Mouse (Mus musculus) embryonic facial prominence, embryonic 11.5 days (tissue): Measurements from ENCODE around the gene Acad9. TPM values are rescaled to one million over a fixed set of nuclear protein-coding genes. Genes with fewer than 3 reads are reported as not detected.
A peak's percentile ranks its signal among the peaks of the same experiment; 100 is the strongest.
"Not testable (repeated sequence)": the region's sequence is repeated elsewhere in the genome, so short reads cannot be mapped to it uniquely, and the experiment has no call there.

Experiments
- ATAC-seq: fragments of 200-750 bp; cut with Nextera tagmentation; replicated peaks from 2 replicates; pipeline ENCODE4 v1.8.0; 2017; ENCODE audit warnings: low read depth; ENCODE audit not compliant: insufficient number of reproducible peaks, low FRiP score, low TSS enrichment
- DNase-seq: peaks from one replicate; pipeline ENCODE4 v3.0.0-alpha.2; 2015; ENCODE audit warnings: low spot score
- H3K27ac ChIP-seq: fragments of 300-500 bp; sonication (generic); replicated peaks from 2 replicates; pipeline ENCODE4 v1.5.1; 2014; ENCODE audit warnings: mild to moderate bottlenecking, low read depth, low read length, control low read depth
- H3K27me3 ChIP-seq: fragments of 300-500 bp; sonication (generic); 2 replicates; pipeline ENCODE4 v1.6.1; 2014; ENCODE audit warnings: mild to moderate bottlenecking, low read length, moderate library complexity, mixed read lengths; ENCODE audit not compliant: control insufficient read depth, insufficient read depth
- H3K36me3 ChIP-seq: fragments of 300-500 bp; sonication (generic); replicated peaks from 2 replicates; pipeline ENCODE4 v1.6.1; 2014; ENCODE audit warnings: low read depth, mild to moderate bottlenecking, low read length, moderate library complexity, mixed read lengths; ENCODE audit not compliant: control insufficient read depth, insufficient read depth
- H3K4me1 ChIP-seq: fragments of 300-500 bp; sonication (generic); 2 replicates; pipeline ENCODE4 v1.6.1; 2014; ENCODE audit warnings: low read length, mixed read lengths; ENCODE audit not compliant: control insufficient read depth, insufficient read depth
- H3K4me2 ChIP-seq: fragments of 300-500 bp; sonication (generic); 2 replicates; pipeline ENCODE4 v1.6.1; 2014; ENCODE audit warnings: low read depth, mild to moderate bottlenecking, control low read depth, low read length, moderate library complexity
- H3K4me3 ChIP-seq: fragments of 300-500 bp; sonication (generic); 2 replicates; pipeline ENCODE4 v1.5.1; 2014; ENCODE audit warnings: low read depth, low read length, control low read depth
- H3K9ac ChIP-seq: fragments of 300-500 bp; sonication (generic); replicated peaks from 2 replicates; pipeline ENCODE4 v1.6.1; 2014; ENCODE audit warnings: mild to moderate bottlenecking, control low read depth, low read length
- H3K9me3 ChIP-seq: fragments of 300-500 bp; sonication (generic); replicated peaks from 2 replicates; pipeline ENCODE4 v1.6.1; 2016; ENCODE audit warnings: mild to moderate bottlenecking, low read length, inconsistent platforms, mixed read lengths; ENCODE audit not compliant: control insufficient read depth
- WGBS: fragments of 180-500 bp; shearing (Covaris S2); extraction: QIAGEN DNeasy Blood & Tissue Kit; methylation state at CpG from one replicate; pipeline ENCODE4 v1.1.7; 2014; 5-methylcytosine and 5-hydroxymethylcytosine counted together
- polyA plus RNA-seq: library from polyadenylated mRNA; unstranded; fragments of >200 nt; fragmentation: Nextera tagmentation; extraction: Ambion mirVana; gene quantifications from 2 replicates; pipeline ENCODE4 v1.2.1, GENCODE M21; 2014

The Acad9 gene
- polyA plus RNA-seq, 1 experiment from 2014 or later = 103 TPM

DNA sequence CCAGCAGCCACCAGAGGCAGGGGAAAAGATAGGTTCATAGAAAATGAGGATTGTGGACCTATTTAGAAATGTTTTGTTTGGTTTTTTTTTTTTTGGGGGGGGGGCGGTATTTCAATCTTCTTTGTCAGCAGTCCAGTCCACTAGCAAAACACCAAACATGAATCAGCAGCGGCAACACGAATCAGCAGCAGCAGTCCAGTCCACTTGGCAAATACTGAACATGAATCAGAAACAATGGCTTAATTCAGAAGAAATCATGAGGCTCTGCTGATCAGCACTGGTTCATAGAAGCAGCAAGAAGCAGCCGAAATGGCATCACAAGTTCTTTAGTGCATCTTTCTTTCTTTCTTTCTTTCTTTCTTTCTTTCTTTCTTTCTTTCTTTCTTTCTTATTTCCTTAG, 50.3 kb downstream of the Acad9 start:
- ATAC-seq (no peak), DNase-seq (no peak)
- no peak overlapping the region for H3K27ac ChIP-seq
- H3K9me3 ChIP-seq = no peaks in the 10 kb centered on the region
- H3K9ac ChIP-seq = no peak overlapping the region
- 87% methylated on average over 4 of the region's 4 CpGs for WGBS
- H3K27me3 ChIP-seq = no peaks in the 10 kb centered on the region
- H3K4me1 ChIP-seq = no peaks in the 10 kb centered on the region
- H3K4me2 ChIP-seq = no peak overlapping the region
- no peak overlapping the region for H3K4me3 ChIP-seq
- no peaks in the 10 kb centered on the region for H3K36me3 ChIP-seq

DNA sequence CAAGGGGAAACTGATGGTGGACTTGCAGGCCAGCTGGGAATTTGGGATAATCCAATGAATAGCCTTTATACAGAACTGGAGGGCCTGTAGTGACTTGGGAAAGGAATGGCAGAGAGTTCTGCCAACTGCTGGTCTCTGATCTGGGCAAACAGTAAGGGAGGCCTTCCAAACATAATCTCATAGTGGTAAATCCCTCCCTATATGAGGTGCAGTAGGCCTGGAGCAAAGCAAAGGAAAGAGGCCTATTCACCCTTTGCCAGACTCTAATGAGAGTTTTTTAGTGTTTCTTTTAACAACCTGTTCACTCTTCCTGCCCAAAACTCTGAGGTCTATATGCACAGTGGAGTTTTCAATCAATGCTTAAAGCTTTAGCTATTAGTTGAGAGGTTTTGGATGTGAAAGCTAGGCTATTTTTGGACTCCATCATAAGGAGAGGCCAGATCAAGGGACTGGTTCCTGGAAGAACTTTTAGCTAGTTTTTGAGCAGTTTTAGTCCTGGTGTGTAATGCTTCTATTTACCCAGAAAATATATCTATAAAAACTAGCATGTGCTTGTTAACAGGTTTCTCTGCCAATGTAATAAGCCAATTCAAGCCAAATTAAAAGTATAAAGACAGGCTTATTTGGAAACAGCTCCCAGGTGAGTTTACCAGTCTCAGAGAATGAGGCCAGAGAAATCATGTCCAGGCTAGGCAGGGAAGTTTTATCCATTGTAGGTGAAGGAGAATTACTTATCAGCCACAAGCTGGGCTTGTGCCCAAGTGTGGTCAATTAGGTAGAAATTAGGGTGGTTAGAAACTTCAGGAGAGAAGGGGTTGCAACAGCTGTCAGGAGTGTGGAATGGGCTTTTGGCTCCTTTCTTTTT, 54.1 kb downstream of the Acad9 start:
- Histone ChIP-seq H3K4me2 (no peak overlapping the region), H3K27ac (no peak overlapping the region), H3K4me1 (no peaks in the 10 kb centered on the region), H3K9ac (no peak overlapping the region), H3K9me3 (0 out of 2 replicates have a peak, but pooled peaks cover 2% of the 10 kb centered on the region), H3K4me3 (no peak overlapping the region), H3K27me3 (no peaks in the 10 kb centered on the region), H3K36me3 (no peaks in the 10 kb centered on the region)
- ATAC-seq = no peak
- no peak for DNase-seq

DNA sequence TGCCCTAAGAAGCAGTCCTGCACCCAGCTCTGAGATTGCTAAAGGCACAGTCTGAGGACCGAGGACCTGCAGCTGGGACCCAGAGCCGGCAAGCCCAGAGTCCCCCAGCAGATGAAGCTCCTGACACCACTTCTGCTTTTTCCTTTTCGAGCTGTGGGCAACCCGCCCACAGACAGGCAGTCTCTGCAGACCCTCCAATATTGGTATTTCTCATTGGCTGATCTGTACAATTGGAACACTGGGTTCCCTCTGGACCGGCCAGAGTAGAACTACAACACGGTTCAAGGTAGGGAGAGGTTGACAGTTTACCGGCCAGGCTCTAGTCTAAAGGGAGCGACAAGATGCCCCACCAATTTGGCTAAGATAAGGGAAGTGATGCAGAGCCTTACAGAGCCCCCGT, 60.4 kb downstream of the Acad9 start:
- H3K36me3 ChIP-seq, H3K9ac ChIP-seq, DNase-seq, H3K4me1 ChIP-seq, H3K27ac ChIP-seq, H3K4me3 ChIP-seq, H3K27me3 ChIP-seq, H3K4me2 ChIP-seq, ATAC-seq, H3K9me3 ChIP-seq: not testable (repeated sequence)
- WGBS = 93% methylated on average over 9 of the region's 9 CpGs

DNA sequence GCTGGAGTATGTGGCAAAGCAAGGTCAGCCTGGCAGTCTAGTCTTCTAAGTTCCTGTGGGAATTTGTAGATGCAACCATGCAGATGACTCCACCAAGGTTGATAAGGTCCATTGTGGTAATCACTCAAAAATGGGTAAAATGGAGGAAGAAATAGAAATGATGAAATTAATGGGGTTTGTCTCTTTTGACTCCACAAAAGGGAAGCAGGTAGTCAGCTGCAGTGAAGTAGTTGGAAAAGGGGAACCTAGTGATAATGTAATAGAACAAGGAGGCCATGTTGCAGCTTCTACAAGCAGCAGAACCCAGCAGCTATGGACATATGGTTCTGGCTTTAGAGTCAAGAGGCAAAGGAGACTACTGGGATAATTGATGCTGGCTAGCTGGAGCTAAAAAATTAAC, 70.4 kb downstream of the Acad9 start:
- H3K27me3 ChIP-seq = no peaks in the 10 kb centered on the region
- H3K4me1 ChIP-seq = no peaks in the 10 kb centered on the region
- no peak overlapping the region for H3K9ac ChIP-seq
- DNase-seq (no peak), ATAC-seq (no peak)
- no peak overlapping the region for H3K4me3 ChIP-seq
- H3K4me2 ChIP-seq = no peak overlapping the region
- H3K27ac ChIP-seq = no peak overlapping the region
- H3K9me3 ChIP-seq = no peaks in the 10 kb centered on the region
- H3K36me3 ChIP-seq = no peaks in the 10 kb centered on the region

DNA sequence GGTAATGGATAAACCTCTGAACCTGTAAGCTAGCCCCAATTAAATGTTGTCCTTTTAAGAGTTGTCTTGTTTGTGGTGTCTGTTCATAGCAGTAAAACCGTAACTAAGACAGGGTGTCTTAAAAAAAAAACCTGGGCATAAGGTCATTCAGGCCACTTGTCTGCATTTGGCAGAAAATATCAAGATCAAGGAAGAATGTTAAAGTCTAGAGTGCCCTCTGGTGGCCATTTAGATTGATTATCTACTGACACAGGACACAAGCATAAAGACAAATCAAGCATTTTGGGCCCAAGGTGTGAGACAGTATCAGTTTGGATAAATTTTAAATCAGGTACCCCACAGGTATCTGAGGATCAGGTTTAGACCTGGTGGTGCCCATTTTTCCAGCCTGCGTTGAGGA, 71.8 kb downstream of the Acad9 start:
- Histone ChIP-seq H3K36me3 (no peaks in the 10 kb centered on the region), H3K4me2 (no peak overlapping the region), H3K27ac (no peak overlapping the region), H3K9me3 (no peaks in the 10 kb centered on the region), H3K4me1 (no peaks in the 10 kb centered on the region), H3K4me3 (no peak overlapping the region), H3K27me3 (no peaks in the 10 kb centered on the region), H3K9ac (no peak overlapping the region)
- WGBS = 49% methylated on average over 2 of the region's 2 CpGs
- peak; percentile 73 for DNase-seq
- no peak for ATAC-seq

DNA sequence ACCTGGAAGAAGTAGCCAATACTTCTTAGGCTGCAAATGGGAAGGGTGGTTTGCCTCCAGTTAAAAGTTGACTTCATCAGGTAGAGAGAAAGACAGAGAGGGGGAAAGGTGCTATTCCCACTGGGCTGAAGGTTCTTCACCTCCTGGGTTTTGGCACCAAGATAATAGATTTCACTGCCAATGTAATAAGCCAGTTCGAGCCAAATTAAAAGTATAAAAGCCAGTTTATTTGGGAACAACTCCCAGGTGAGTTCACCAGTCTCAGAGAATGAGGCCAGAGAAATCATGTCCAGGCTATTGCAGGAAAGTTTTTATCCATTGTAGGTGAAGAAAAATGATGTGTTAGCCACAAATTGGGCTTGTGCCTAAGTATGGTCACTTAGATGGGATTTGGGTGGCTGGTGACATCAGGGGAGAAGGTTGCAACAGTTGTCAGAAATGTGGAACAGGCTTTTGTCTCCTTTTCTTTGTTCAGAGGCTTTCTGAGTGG, 72.4 kb downstream of the Acad9 start:
- Histone ChIP-seq H3K27ac (no peak overlapping the region), H3K4me3 (no peak overlapping the region), H3K27me3 (no peaks in the 10 kb centered on the region), H3K36me3 (no peaks in the 10 kb centered on the region), H3K9me3 (no peaks in the 10 kb centered on the region), H3K4me1 (no peaks in the 10 kb centered on the region), H3K4me2 (no peak overlapping the region), H3K9ac (no peak overlapping the region)
- DNase-seq (no peak), ATAC-seq (no peak)
- 84% methylated on average over 1 of the region's 1 CpGs for WGBS

DNA sequence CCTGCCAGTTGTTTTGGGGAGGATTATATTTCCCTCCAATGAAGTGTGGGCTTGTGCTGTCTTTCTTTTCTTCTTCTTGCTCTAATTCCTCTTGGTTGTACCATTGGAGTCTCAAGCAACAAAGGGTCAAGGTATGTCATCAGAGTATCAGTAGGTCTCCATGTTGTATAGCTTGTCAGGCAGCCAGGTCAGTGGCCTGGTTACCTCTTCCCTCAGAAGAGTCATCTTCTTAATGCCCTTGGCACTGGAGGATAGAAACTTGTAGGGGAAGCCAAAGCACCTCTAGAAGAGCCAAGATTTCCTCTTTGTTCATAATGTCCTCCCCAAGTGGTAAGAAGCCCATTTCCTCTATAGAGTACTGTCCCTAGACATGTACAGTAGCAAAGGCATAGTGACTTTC, 73.2 kb downstream of the Acad9 start:
- H3K27ac ChIP-seq = no peak overlapping the region
- H3K36me3 ChIP-seq = no peaks in the 10 kb centered on the region
- H3K9me3 ChIP-seq = no peaks in the 10 kb centered on the region
- no peak overlapping the region for H3K4me2 ChIP-seq
- H3K4me3 ChIP-seq = no peak overlapping the region
- no peaks in the 10 kb centered on the region for H3K4me1 ChIP-seq
- no peak for DNase-seq
- no peak for ATAC-seq
- no peak overlapping the region for H3K9ac ChIP-seq
- H3K27me3 ChIP-seq = no peaks in the 10 kb centered on the region
